Mouse (Mus musculus) forebrain, embryonic 12.5 days (tissue): ENCODE measurements around the gene Gjb3. TPM values are rescaled to one million over a fixed set of nuclear protein-coding genes. Genes with fewer than 3 reads are reported as not detected.

Source experiments
- ATAC-seq: fragments of 200-750 bp; cut with Nextera tagmentation; 2 replicates; pipeline ENCODE4 v1.8.0; 2017; ENCODE audit warnings: moderate TSS enrichment; ENCODE audit not compliant: low FRiP score
- H3K27ac ChIP-seq: fragments of 300-500 bp; sonication (generic); 2 replicates; pipeline ENCODE4 v1.5.1; 2016; ENCODE audit warnings: mild to moderate bottlenecking
- H3K27me3 ChIP-seq: fragments of 300-500 bp; sonication (generic); 2 replicates; pipeline ENCODE4 v1.6.1; 2016; ENCODE audit warnings: mild to moderate bottlenecking
- H3K36me3 ChIP-seq: fragments of 300-500 bp; sonication (generic); replicated peaks from 2 replicates; pipeline ENCODE4 v1.6.1; 2016; ENCODE audit warnings: mild to moderate bottlenecking
- H3K4me1 ChIP-seq: fragments of 300-500 bp; sonication (generic); 2 replicates; pipeline ENCODE4 v1.6.1; 2016
- H3K4me2 ChIP-seq: fragments of 300-500 bp; sonication (generic); 2 replicates; pipeline ENCODE4 v1.6.1; 2016; ENCODE audit warnings: mild to moderate bottlenecking, moderate library complexity
- H3K4me3 ChIP-seq: fragments of 300-500 bp; sonication (generic); replicated peaks from 2 replicates; pipeline ENCODE4 v1.5.1; 2016; ENCODE audit warnings: mild to moderate bottlenecking
- H3K9ac ChIP-seq: fragments of 300-500 bp; sonication (generic); 2 replicates; pipeline ENCODE4 v1.6.1; 2016; ENCODE audit warnings: mild to moderate bottlenecking
- H3K9me3 ChIP-seq: fragments of 300-500 bp; sonication (generic); 2 replicates; pipeline ENCODE4 v1.6.1; 2016
- WGBS: fragments of 180-500 bp; shearing (Covaris S2); methylation state at CpG from one replicate; pipeline ENCODE4 v1.1.7; 2016; 5-methylcytosine and 5-hydroxymethylcytosine counted together
- polyA plus RNA-seq: library from polyadenylated mRNA; unstranded; fragments of >200 nt; fragmentation: Nextera tagmentation; extraction: Ambion mirVana; gene quantifications from 2 replicates; pipeline ENCODE4 v1.2.1, GENCODE M21; 2016

Gjb3 gene
- polyA plus RNA-seq, 1 experiment from 2014 or later, result 0.50 TPM

GRCm38 (mm10) chr4:127362520-127362919 is 31.9 kb upstream of the Gjb3 start:
- WGBS, result 89% methylated on average over 3 of the region's 3 CpGs
- H3K9ac ChIP-seq, result no peak overlapping the region
- no peak overlapping the region for H3K4me2 ChIP-seq
- H3K4me1 ChIP-seq, result peaks cover 9% of the 10 kb centered on the region
- H3K9me3 ChIP-seq, result no peaks in the 10 kb centered on the region
- H3K4me3 ChIP-seq, result no peak overlapping the region
- no peaks in the 10 kb centered on the region for H3K36me3 ChIP-seq
- no peak for ATAC-seq
- peaks cover 7% of the 10 kb centered on the region; the same call in 1 of the 2 replicates for H3K27me3 ChIP-seq
- no peak overlapping the region for H3K27ac ChIP-seq

GRCm38 (mm10) chr4:127358018-127358417 is 27.4 kb upstream of the Gjb3 start, which contains the start of gene Gjb5:
Gjb5 (minus strand) TSS chr4:127358181.
- H3K36me3 ChIP-seq, result no peaks in the 10 kb centered on the region
- peaks cover 19% of the 10 kb centered on the region; the same call in 1 of the 2 replicates for H3K27me3 ChIP-seq
- no peaks in the 10 kb centered on the region for H3K9me3 ChIP-seq
- peaks cover 12% of the 10 kb centered on the region for H3K4me1 ChIP-seq
- no peak for ATAC-seq
- no peak within 1 kb of the TSS for H3K9ac ChIP-seq
- H3K4me2 ChIP-seq, result no peak within 1 kb of the TSS
- no peak within 1 kb of the TSS for H3K4me3 ChIP-seq
- WGBS, result 33% methylated on average over 5 of the region's 5 CpGs
- H3K27ac ChIP-seq, result no peak within 1 kb of the TSS

GRCm38 (mm10) chr4:127354506-127355485 is 24.2 kb upstream of the Gjb3 start:
- ATAC-seq, result no peak
- Histone ChIP-seq H3K4me1 (peaks cover 12% of the 10 kb centered on the region), H3K9ac (no peak overlapping the region)

GRCm38 (mm10) chr4:127353951-127354438 is 23.4 kb upstream of the Gjb3 start, which contains the start of gene Gjb4:
Gjb4 (minus strand) TSS chr4:127354081.
- Histone ChIP-seq H3K9me3 (no peaks in the 10 kb centered on the region), H3K27me3 (peaks cover 19% of the 10 kb centered on the region; the same call in 1 of the 2 replicates), H3K36me3 (no peaks in the 10 kb centered on the region), H3K4me2 (no peak within 1 kb of the TSS), H3K4me1 (peaks cover 12% of the 10 kb centered on the region), H3K9ac (no peak within 1 kb of the TSS), H3K4me3 (no peak within 1 kb of the TSS), H3K27ac (no peak within 1 kb of the TSS)
- 38% methylated on average over 8 of the region's 8 CpGs for WGBS
- no peak for ATAC-seq

More at GRCm38 (mm10) chr4:127354506-127355485, 24.2 kb upstream of the Gjb3 start:
- Histone ChIP-seq H3K4me3 (no peak overlapping the region), H3K27me3 (peaks cover 19% of the 10 kb centered on the region; the same call in 1 of the 2 replicates), H3K36me3 (no peaks in the 10 kb centered on the region), H3K4me2 (no peak overlapping the region), H3K27ac (no peak overlapping the region), H3K9me3 (no peaks in the 10 kb centered on the region)
- 77% methylated on average over 15 of the region's 15 CpGs for WGBS

GRCm38 (mm10) chr4:127352594-127352993 is 21.9 kb upstream of the Gjb3 start:
- Histone ChIP-seq H3K36me3 (no peaks in the 10 kb centered on the region), H3K27ac (no peak overlapping the region), H3K4me1 (peaks cover 12% of the 10 kb centered on the region), H3K4me3 (no peak overlapping the region), H3K9ac (no peak overlapping the region), H3K9me3 (no peaks in the 10 kb centered on the region), H3K4me2 (no peak overlapping the region), H3K27me3 (peaks cover 12% of the 10 kb centered on the region; the same call in 1 of the 2 replicates)
- ATAC-seq, result no peak
- 29% methylated on average over 1 of the region's 1 CpGs for WGBS

- Histone ChIP-seq H3K27me3 (0 out of 2 replicates have a peak, but pooled peaks cover 4% of the 10 kb centered on the region), H3K4me3 (no peak overlapping the region), H3K4me2 (no peak overlapping the region), H3K27ac (no peak overlapping the region), H3K9me3 (no peaks in the 10 kb centered on the region), H3K36me3 (no peaks in the 10 kb centered on the region), H3K4me1 (peaks cover 10% of the 10 kb centered on the region), H3K9ac (no peak overlapping the region)
- WGBS, result 70% methylated on average over 4 of the region's 4 CpGs
- no peak for ATAC-seq
These were observed 19.1 kb upstream of the Gjb3 start for GRCm38 (mm10) chr4:127349560-127350300.

- Histone ChIP-seq H3K9ac (no peak overlapping the region), H3K4me3 (no peak overlapping the region), H3K36me3 (no peaks in the 10 kb centered on the region), H3K27me3 (no peaks in the 10 kb centered on the region), H3K27ac (no peak overlapping the region), H3K4me2 (no peak overlapping the region), H3K4me1 (no peaks in the 10 kb centered on the region), H3K9me3 (no peaks in the 10 kb centered on the region)
- ATAC-seq, result no peak
- WGBS, result 89% methylated on average over 5 of the region's 5 CpGs
These were observed 14.4 kb upstream of the Gjb3 start for GRCm38 (mm10) chr4:127345000-127345399.

GRCm38 (mm10) chr4:127341372-127341771 is 10.7 kb upstream of the Gjb3 start:
- 69% methylated on average over 6 of the region's 6 CpGs for WGBS
- H3K4me3 ChIP-seq, result no peak overlapping the region
- H3K4me1 ChIP-seq, result no peaks in the 10 kb centered on the region

GRCm38 (mm10) chr4:127337668-127338067 is 7.0 kb upstream of the Gjb3 start:
- H3K4me2 ChIP-seq, result no peak overlapping the region
- 89% methylated on average over 5 of the region's 5 CpGs for WGBS
- no peak for ATAC-seq

More at GRCm38 (mm10) chr4:127341372-127341771, 10.7 kb upstream of the Gjb3 start:
- no peak for ATAC-seq
- Histone ChIP-seq H3K9ac (no peak overlapping the region), H3K27ac (no peak overlapping the region), H3K36me3 (no peaks in the 10 kb centered on the region), H3K4me2 (no peak overlapping the region), H3K27me3 (no peaks in the 10 kb centered on the region), H3K9me3 (no peaks in the 10 kb centered on the region)

GRCm38 (mm10) chr4:127334870-127335504 is 4.3 kb upstream of the Gjb3 start:
- H3K4me1 ChIP-seq, result peaks cover 18% of the 10 kb centered on the region
- no peaks in the 10 kb centered on the region for H3K36me3 ChIP-seq
- 42% methylated on average over 5 of the region's 5 CpGs for WGBS
- H3K9ac ChIP-seq, result no peak overlapping the region
- no peak overlapping the region for H3K4me2 ChIP-seq
- no peak overlapping the region for H3K27ac ChIP-seq
- ATAC-seq, result no peak
- H3K27me3 ChIP-seq, result peaks cover 35% of the 10 kb centered on the region
- H3K9me3 ChIP-seq, result no peaks in the 10 kb centered on the region
- no peak overlapping the region for H3K4me3 ChIP-seq

More at GRCm38 (mm10) chr4:127337668-127338067, 7.0 kb upstream of the Gjb3 start:
- no peak overlapping the region for H3K4me3 ChIP-seq
- 0 out of 2 replicates have a peak, but pooled peaks cover 2% of the 10 kb centered on the region for H3K4me1 ChIP-seq
- H3K27ac ChIP-seq, result no peak overlapping the region
- H3K36me3 ChIP-seq, result no peaks in the 10 kb centered on the region
- H3K9me3 ChIP-seq, result no peaks in the 10 kb centered on the region
- no peak overlapping the region for H3K9ac ChIP-seq
- peaks cover 8% of the 10 kb centered on the region for H3K27me3 ChIP-seq

- no peak overlapping the region for H3K4me2 ChIP-seq
- peaks cover 26% of the 10 kb centered on the region for H3K4me1 ChIP-seq
- H3K27ac ChIP-seq, result no peak overlapping the region
- H3K27me3 ChIP-seq, result peaks cover 66% of the 10 kb centered on the region
- no peak overlapping the region for H3K9ac ChIP-seq
- H3K9me3 ChIP-seq, result no peaks in the 10 kb centered on the region
- no peaks in the 10 kb centered on the region for H3K36me3 ChIP-seq
- H3K4me3 ChIP-seq, result no peak overlapping the region
- WGBS, result 20% methylated on average over 13 of the region's 13 CpGs
- ATAC-seq, result no peak
These were observed 527 bp upstream of the Gjb3 start for GRCm38 (mm10) chr4:127331171-127331570.
